Mouse (Mus musculus) adrenal gland, postnatal 36 days (tissue): ENCODE measurements around the gene Drg2. TPM values are rescaled to one million over a fixed set of nuclear protein-coding genes. Genes with fewer than 3 reads are reported as not detected.

ENCODE experiments used
- DNase-seq, 2 experiments: peaks; one replicate each; pipeline ENCODE4 v3.0.0; 2021; ENCODE audit warnings: mixed read lengths in 1 of 2
- total RNA-seq, 2 experiments: library from RNA; stranded (reverse); gene quantifications; 2 replicates each; pipeline ENCODE4 v1.2.3; 2021

The Drg2 gene
- total RNA-seq, 2 experiments from 2014 or later = 65.2 to 70.3 TPM

- no peak for DNase-seq
These were observed 14.6 kb downstream of the Drg2 start, which contains the start of gene Myo15 for GRCm38 (mm10) chr11:60469039-60469438. TSS of gene Myo15 (plus strand) at chr11:60469339.

GRCm38 (mm10) chr11:60470743-60471142, 16.4 kb downstream of the Drg2 start:
- no peak for DNase-seq

- DNase-seq = no peak
These were observed 20.1 kb downstream of the Drg2 start for GRCm38 (mm10) chr11:60474534-60474933.

- no peak for DNase-seq
These were observed 21.4 kb downstream of the Drg2 start for GRCm38 (mm10) chr11:60475668-60476362.

GRCm38 (mm10) chr11:60478121-60478520, 23.7 kb downstream of the Drg2 start:
- peak; percentile 42 to 43 for DNase-seq

GRCm38 (mm10) chr11:60486267-60486666, 31.9 kb downstream of the Drg2 start:
- no peak for DNase-seq

- DNase-seq = no peak
These were observed 38.3 kb downstream of the Drg2 start for GRCm38 (mm10) chr11:60492726-60493125.

GRCm38 (mm10) chr11:60495692-60496091, 41.3 kb downstream of the Drg2 start:
- DNase-seq = no peak

- DNase-seq = no peak
These were observed 52.9 kb downstream of the Drg2 start for GRCm38 (mm10) chr11:60507281-60507680.

GRCm38 (mm10) chr11:60508950-60509349, 54.6 kb downstream of the Drg2 start:
- no peak for DNase-seq

GRCm38 (mm10) chr11:60509500-60509899, 55.1 kb downstream of the Drg2 start:
- peak; percentile 19 to 43 for DNase-seq

- no peak for DNase-seq
These were observed 57.5 kb downstream of the Drg2 start for GRCm38 (mm10) chr11:60511893-60512292.

- no peak for DNase-seq
These were observed 58.1 kb downstream of the Drg2 start for GRCm38 (mm10) chr11:60512520-60512919.

GRCm38 (mm10) chr11:60514941-60515340, 60.5 kb downstream of the Drg2 start:
- DNase-seq = no peak

- DNase-seq = peak in 1 of 2 experiments; percentile 32
These were observed 63.9 kb downstream of the Drg2 start for GRCm38 (mm10) chr11:60518305-60518704.

Other genes starting within 250 kb of the Drg2 start
- 100 to 1,000 TPM; 160 to 181 TPM for gene Srebf1, start 232.0 kb upstream of the Drg2 start, total RNA-seq
- 10 to 100 TPM; 69.7 to 87.6 TPM for gene Tom1l2, start 101.7 kb upstream of the Drg2 start, total RNA-seq
- gene Drc3, start 101.3 kb upstream of the Drg2 start, total RNA-seq = 1 to 10 TPM; 1.5 to 1.8 TPM
- 10 to 100 TPM; 49.6 to 52.0 TPM for gene Gid4, start 37.4 kb upstream of the Drg2 start, total RNA-seq
- gene Atpaf2, start 36.1 kb upstream of the Drg2 start, total RNA-seq = 10 to 100 TPM; 62.0 to 66.5 TPM
- gene Myo15, start 14.7 kb downstream of the Drg2 start, total RNA-seq = under 1 TPM; 0.03 to 0.10 TPM
- 100 to 1,000 TPM in 1 of 2 experiments, 10 to 100 TPM in 1; 93.3 to 119 TPM for gene Alkbh5, start 81.8 kb downstream of the Drg2 start, total RNA-seq
- 10 to 100 TPM; 23.6 to 24.7 TPM for gene Llgl1, start 245.1 kb downstream of the Drg2 start, total RNA-seq